Mouse (Mus musculus): ENCODE results near the gene Bcl10.
"Not testable (repeated sequence)": the region's sequence is repeated elsewhere in the genome, so short reads cannot be mapped to it uniquely, and the experiment has no call there.

The Bcl10 gene

DNA sequence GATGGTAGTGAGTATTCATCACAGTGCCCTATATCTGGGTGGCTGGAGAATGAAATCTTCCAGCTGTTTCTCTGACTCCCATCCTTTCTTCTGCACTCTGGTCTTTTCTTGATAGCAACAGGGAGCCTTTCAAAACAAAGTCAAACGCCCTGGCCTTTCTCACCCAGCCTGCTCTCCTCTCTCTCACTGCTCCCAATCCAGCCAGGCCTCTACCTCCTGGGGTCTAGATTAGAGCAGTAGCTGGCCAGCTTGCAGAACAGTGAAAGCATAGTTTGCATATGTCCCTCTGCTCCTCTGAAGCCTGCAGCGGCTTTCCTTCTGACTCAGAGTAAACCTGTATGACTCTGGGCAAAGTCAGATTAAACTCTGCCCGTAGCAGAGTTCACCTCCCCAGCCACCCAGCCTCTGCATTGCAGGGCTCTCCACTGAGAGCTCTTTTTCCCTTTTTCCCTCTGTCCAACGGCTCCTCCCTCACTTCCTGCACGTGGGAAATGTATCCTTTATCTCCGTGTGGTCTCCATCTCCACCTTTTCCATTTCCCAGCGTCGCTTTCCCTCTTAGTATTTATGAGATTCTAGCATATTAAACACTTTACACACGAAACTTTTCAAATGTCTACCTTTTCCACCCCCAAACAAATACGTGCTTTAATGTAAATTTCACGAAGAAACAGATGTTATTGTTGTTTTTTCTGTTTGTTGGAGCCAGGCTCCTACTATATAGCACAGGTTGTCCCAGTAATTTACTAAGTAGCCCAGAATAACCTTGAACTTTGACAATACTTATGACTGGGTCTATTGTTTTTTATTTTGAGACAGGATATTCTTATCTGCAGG lies at the start of gene Bcl10:
Gene Bcl10, plus strand, starts transcription at position 786 of the 836 bp plus-strand sequence.
- no peak for DNase-seq

DNA sequence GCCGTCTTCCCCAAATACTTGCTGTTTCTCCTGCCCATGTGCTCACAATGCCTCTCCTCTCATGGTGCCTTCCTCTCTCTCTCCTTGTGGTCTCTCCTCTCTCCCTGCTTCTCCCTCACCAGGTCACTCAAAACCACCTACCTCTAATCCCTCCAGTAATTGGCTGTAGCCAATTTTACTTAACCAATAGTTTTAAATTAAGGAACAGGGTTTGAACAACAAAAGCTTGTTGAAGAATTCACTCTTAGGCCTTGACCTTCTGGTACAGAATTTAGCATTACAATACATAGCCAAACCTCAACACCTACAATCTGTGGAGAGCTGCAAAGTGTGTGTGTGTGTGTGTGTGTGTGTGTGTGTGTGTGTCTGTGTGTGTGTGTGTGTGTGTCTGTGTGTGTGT lies 49.3 kb upstream of the Bcl10 start:
- DNase-seq = no peak

DNA sequence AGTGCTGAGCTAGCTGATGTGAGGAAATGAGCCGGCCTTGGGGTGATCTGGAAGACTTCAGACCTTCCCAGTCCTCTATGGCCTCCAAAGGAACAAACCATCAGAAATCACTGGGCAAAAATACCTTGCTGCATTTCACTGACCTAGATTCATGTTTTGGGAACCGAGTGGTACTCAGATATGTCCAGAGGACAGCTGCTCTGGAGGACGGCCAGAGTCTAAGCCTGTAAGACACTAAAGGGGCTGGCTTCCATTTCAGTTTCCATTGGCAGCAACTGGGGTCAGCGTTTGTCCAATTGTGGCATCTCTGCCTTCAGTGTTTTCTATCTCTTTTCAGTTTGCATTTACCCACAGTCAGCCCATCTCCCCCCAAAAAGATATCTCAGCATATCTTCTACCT lies 48.5 kb upstream of the Bcl10 start:
- DNase-seq = no peak

DNA sequence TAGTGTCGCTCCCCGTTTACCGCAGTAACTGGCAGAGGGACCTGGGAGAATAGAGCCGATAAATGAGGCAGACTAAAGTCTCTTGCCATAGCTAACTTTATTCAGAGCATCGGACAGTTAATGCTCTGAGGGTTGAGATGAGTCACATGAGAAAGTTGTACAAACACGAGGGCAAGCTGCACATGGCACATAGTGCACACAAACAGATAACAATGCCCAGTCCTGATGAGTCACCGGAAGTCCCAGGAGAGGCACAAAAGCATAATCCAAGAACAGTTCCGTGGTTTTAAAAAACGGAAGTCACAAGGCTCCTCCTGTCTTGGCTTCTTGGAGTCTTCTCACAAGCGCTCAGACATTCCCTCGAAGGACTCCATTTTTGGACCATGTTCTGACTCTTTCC lies 46.5 kb upstream of the Bcl10 start:
- no peak for DNase-seq

DNA sequence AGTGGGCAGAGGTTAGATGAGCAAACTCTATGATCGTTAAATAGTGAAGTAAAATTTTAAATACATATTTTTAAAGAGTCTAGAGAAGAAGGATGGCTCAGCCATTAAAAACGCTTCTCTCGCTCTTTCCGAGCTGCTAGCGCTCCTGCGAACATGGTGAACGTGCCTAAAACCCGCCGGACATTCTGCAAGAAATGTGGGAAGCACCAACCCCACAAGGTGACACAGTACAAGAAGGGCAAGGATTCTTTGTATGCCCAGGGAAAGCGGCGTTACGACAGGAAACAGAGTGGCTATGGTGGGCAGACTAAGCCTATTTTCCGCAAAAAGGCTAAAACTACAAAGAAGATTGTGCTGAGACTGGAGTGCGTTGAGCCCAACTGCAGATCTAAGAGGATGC lies 43.7 kb upstream of the Bcl10 start:
- DNase-seq = not testable (repeated sequence)

DNA sequence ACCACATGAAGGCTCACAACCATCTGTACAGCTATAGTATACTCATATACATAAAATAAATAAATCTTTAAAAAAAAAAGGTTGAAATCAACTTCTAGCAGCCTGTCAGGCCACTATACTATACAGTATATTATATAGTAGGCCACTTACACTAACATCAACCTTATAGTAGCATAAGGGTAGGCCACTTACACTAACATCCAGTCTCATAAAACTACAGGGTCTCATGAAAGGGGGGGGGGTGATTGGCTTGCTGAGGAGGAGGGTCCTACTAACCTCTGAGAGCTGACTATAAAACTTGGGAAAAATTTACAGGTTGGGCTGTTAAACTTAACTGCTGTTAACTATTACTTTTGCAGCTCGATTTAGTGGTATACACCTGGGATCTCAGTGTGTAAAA lies 42.3 kb upstream of the Bcl10 start:
- no peak for DNase-seq

DNA sequence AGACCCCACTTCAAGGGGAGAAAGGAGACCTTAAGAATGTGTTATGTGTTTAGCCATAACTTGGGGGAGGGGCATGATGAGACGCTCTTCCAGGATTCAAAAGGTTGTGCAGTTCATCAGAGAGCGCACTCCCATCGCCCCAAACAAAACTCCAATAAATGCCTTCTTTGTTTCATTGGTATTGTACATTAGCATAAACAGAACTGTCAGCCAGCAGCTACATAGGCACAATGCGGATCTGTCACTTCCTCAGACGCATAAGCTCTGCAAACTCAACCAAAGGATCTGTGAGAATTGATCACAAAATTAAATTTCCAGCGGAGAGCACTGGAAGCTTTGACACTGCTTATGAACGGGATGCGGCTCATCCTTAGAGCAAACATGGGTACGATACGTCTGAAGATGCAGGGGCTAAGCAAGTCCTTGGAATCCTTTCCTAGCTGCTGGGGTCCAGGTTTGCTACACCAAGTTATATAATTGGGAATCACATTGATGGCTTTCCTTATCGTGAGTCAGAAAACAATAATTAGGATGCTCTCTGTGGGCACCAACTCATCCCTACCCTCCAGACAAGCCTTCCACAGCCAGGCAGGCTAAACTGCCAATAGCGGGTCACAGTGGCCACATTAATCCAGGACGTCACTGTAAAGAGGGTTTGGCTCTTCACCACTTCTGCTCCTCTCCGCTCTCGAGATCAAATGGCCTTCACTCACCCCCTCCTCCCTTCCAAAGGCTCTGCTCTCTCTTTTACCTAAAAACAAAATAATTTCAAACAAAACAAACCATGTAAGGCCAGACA lies 40.3 kb upstream of the Bcl10 start:
- no peak for DNase-seq

DNA sequence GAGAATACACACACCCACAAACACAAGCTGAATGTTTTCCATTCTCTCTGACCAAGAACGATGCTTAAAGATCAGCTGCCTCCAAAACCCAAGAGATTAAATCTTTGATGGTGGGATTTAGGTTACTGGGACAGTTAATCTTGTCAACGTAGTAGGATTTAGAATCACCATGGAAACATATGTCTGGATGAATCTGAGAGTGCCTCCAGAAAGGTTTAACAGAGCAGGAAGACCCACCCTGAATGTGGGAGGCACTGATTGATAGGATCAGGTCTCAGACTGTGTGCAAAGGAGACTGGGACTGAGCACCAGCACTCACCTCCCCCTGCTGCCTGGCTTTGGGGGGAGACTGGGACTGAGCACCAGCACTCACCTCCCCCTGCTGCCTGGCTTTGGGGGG lies 39.4 kb upstream of the Bcl10 start:
- no peak for DNase-seq

DNA sequence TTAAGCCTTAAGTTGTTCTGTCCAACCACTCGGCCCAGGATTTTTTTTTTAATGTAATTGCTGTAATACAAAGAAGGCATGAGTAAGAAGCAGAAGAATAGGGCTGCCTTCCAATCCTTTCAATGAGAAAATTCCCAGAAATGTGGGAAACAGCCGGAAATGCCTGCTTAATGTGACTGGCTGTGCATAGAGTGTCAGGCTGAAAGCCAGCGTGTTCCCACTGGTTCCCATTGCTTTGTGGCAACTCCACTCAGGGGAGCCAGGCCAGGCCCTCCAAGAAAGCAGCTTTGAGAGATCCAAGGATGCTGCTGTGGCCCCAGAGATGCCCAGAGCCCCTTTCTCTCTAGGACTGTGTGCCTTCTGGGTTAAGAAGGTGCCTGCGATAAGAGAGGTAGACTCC lies 37.2 kb upstream of the Bcl10 start:
- peak; percentile 56 for DNase-seq

DNA sequence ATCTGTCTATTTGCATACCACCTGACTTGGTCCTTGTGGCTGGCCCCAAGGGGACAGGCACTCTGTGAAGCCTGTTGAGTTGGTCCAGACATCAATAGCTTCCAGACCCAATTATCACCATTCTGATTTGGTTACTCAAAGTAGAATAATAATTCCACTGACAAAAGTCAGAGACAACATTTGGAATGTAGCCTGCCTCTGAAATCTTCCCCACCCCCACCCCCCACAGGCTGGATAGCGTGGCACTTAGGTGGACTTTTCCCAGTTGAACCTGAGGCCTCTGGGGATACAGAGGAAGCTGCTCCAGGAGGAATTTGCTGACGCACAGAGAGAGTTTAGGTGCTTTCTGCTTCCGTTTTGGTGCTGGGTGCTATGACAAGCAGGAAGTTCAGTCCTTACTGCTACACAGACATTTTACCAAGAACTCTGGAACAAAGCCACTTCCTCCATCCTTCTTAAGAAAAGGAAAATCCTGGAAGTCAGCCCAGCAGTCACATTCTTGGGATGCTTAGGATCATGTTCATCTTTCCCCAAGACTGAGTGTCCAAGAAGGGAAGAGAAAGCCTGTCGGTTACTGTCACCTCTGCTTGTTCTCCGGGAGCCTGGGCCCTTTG lies 36.6 kb upstream of the Bcl10 start:
- DNase-seq = no peak

DNA sequence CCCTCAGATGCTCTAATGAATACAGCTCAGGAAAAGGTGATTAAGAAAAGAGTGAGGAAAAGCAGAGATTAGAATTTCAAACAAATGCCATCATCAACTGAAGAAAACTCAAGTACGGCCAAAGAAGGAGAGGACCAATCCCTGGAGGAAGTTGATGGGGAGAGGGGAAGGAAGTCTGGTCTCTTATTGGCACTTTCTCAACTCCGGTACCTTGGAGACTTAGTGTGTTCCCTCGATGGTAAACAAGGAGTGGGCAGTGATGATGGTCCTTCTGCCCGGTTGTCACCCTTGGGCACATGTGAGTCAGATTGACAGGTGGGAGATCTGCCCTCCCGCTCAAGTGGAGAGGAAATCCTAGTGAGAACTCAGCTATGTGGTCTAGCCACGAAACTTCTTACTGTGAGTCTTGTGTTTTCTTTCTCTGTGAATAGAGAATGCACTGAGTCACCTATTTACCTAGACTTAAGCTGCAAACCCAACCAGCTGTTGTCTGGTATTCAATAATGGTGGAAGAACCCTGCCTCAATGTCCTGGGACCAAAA lies 35.1 kb upstream of the Bcl10 start:
- no peak for DNase-seq

DNA sequence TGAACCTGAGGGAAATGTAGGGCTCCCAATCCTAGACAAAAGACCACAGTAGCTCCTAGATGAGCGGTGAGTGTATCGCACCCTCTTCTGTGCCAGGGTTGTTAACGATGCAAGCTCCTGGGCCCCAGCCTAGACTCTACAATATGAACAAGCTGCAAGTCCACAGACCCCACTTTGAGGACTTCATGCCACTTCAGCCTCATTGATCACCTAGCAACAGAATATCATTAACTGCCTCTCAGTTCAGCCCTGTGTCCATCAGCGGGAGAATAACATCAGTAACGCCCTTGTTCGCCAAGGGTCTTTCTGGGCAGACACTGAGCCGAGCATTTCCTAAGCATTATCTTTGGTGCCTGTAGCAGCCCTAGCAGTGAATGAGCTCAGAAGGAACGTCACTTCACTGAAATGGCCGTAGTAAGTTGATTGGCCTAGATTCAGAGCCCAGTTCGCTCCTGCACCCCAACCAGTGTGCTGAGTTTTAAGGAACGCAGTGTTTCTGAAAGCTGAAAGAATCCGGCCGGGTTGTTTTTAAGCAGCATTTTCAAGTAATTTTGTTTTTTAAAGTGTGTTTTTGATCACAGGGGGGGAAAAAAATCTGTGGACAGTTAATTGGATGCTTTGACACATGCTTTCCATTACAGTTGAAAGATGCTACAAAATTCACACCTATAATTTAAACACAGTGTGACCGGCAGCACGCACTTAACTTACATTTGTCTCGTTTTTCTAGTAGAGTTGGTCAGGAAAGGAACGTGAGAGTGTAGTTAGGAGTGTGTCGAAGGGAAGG lies 32.1 kb upstream of the Bcl10 start:
- DNase-seq = peak; percentile 79

DNA sequence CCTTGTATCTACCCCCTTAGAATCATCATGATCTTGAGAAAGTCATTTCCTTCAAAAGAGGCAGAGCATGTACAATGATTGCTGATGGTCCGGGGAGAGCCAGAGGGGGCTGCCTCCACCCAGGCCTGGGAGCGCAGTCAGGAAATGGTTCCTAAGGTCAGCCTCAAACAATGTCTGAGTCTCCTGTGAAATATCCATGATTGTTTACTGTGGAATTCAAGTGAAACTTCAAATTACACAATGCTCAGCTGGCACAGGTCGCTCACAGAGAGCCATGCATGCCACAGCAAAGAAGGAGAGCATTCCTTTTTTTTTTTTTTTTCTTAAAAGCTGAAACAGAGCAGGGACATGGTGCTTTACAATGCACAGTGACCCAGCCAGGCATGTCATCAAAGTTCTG lies 30.2 kb upstream of the Bcl10 start:
- no peak for DNase-seq

DNA sequence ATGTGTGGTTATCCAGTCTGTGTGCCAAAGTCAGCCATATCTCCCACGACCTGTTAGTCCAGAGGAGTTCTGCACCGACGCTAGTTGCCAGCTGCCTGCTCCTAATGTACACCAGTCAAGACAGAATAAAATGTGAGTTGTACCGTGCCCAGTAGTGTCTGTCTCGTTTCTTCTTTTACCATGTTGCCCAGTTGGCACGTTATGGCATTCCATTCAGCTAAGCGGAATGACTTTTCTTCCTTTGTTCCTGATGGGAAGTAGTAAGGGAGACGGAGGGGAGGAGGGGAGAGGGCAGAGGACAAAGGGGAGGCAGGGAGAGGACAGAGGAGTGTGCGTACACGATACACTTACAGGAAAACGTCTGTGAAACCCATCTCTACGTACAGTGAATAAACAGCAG lies 28.5 kb upstream of the Bcl10 start:
- DNase-seq = no peak

DNA sequence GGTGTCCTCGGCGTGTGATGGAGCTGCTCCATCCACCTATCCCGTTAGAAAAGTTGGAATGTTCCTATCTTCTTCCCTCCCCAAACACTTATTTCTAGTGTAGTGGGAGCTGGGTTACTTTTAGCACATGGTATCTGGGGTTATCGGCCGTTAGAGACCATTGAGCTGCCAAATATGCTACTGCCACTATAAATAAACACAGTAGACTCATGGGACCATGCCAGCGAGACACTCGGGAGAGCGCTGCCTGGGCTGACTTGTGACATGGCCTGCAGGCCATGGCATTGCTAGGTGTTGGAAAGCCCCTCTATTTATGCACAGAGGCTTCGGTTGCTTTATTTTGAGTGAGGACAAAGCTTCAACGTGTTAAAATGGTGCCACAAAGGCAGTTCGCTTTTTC lies 24.9 kb upstream of the Bcl10 start:
- DNase-seq = no peak

DNA sequence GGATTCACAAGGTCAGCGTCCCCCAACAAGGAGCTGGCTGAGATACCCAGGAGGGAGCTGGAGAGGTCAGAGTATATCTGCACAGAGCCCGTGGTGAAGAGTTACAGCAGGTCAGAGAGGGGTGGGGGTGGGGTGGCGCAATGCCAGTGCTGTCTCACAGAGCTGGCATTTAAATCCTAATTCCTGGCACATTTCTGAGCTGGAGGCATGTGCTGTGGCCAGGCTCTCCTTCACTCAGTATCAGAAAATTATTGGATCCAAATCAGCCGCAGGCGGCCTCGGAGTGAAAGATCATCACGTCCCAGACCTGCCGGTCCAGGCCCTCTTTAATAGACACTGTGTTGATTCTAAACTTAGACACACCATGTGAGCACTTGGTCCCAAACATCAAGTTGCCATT lies 22.8 kb upstream of the Bcl10 start:
- DNase-seq = no peak

DNA sequence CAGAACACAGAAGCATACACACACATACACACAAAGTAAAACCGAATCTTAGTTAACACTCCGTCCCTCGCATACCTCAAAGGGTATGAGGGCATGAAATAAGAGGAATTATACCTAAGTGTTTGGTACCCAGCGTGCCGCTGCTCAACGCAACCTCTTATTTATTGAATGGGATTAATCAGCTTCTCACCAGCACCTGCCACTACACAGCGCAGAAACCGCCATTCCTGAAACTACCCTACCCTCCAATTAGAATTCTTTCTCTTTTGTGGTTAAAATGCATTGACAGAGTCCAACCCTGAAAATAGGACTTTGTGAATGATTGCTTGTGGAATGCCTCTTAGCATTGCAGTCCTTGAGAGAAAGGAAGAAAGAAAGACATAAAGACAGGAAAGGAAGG lies 19.1 kb upstream of the Bcl10 start:
- DNase-seq = no peak

DNA sequence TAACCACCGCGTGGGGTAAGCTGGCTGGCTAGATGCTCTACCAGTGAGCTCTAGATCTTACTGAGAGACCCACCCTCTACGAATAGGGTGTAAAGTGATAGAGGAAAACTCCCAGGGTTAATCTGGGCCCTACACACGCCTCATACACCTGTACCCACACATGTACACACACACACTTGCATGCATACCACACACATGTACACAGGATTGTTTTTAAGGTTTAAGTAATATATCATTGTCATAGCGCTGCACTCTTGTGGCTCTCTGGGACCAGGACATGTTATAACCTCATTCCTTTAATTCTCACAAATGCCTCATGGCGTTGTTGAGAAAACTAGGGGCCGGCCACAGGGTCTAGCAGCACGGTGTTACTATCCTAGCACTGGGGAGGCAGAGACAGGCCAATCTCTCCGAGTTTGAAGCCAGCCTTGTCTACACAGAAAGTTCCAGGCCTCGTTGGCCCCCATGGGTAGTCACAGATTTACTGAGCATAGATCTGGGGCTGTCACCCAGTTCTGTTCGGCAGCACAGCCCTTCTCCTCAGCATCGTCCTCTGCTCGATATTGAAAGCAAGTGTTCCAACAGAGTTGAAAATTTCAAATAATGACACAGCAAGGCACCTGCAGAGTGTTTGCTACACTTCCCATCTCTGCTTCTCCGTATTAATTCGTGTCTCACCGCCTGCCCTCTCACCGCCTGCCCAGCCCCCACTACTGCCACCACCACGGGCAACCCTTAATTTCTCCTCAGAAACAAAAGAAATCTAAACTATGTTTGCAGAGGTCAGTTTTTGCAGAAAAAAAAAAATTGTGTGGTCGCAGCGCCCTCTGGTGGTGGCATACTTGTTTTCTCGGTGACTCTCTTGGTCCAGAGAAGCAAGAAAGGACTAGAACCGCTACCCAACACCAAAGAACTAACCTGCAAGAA lies 17.5 kb upstream of the Bcl10 start:
- no peak for DNase-seq

DNA sequence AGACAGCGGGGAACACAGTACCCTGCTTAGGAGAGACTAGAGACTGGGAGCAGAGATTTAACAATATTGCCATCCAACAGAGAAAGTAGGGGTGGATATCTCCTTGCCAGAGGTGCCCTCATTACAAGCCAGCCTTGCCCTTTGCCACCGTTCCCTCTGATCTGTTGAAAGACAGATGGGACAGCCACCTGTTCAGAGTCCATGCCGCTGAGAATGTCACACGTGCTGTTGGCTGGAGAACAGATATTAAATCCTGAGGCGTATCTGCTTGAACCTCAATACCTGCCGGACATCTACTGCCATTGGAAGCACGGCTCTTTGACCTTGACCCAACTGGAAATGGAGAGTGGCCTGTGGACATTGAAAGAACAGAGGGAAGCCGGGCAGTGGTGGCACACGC lies 16.0 kb upstream of the Bcl10 start:
- DNase-seq = no peak

DNA sequence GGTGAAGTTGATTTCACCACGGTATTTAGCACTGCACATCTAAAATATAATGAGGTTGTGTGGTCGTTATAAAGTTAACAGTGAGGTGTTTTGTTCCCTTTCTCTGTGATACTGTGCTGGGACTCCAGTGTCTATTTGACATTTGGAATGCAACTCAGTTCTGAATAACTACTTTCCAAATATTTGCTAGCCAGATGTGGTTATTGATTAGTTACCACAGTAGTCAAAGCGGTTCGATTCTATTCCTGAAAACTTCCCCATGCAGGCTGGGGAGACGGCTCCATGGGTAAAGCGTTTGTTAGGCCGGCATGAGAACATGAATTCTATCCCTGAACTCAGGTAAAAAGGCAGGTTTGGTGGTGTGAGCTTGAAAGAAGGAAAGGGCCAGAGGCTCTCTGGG lies 10.1 kb upstream of the Bcl10 start:
- no peak for DNase-seq

DNA sequence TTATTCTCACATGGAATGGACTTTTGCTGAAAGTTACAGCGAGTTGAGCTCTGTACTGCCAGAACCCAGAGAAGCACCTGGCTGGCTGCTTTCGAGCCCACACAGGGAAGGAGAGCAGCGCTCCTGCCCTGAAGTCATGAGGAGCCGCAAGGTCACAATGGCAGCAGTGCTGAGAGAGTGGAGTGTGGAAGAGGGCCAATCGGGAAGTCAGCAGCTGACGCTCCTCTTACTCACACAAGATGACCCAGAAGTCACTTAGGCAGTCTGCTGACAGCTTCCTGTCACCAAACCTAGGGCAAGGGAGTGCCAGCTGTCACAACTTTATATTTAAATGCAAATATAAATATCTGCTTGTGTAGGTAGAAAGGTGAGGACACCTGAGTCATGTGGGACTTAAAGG lies 9.3 kb upstream of the Bcl10 start:
- no peak for DNase-seq

DNA sequence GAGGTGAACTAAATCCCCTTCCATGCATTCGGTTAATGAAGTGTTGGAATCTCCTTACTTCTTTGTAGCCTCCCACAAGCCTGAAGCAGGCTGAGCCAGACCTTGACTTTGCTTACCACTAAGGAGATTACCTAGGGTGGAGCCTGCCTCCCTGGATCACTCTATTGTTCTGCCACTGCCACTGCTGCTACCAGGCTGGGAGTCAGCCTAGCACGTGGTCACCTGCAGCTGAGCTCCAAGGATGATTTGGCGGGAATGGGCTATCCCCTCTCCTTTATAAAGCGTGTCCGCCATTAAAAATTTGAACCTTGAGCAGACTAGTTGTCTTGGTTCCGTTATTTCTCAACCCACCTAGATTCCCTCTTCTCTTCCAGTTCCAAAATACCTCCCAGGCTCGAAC lies 8.7 kb upstream of the Bcl10 start:
- not testable (repeated sequence) for DNase-seq
